Mouse (Mus musculus): ENCODE measurements at regions not wholly inside any gene's neighbourhood (a gene's known extent, or its start where the extent isn't known, plus 50 kb on each side); places are given as distances from the start of the nearest gene placed in this dataset.
A peak's percentile ranks its signal among the peaks of the same experiment; 100 is the strongest.

GRCm38 (mm10) chr2:103861226-103861625 is 63.8 kb upstream of the Caprin1 start:
- H3K36me3 ChIP-seq (ENCODE audit: control insufficient read depth, insufficient read depth, low read length, poor library complexity, severe bottlenecking) = no peaks in the 10 kb centered on the region
- no peaks in the 10 kb centered on the region for H3K4me1 ChIP-seq (ENCODE audit: control insufficient read depth in 2 of 2, insufficient read depth in 2 of 2, low read length in 2 of 2, poor library complexity in 1 of 2)
- H3K9me3 ChIP-seq (ENCODE audit: control insufficient read depth, insufficient read depth, low read depth, low read length) = no peaks in the 10 kb centered on the region; the same call in 1 of the 2 replicates
- no peak overlapping the region for H3K27ac ChIP-seq (ENCODE audit: insufficient read depth, low read depth, low read length, poor library complexity, severe bottlenecking)
- no peak for DNase-seq (ENCODE audit: low read depth, low spot score)
- no peak for TF ChIP-seq CHD2 (IDR thresholded peaks at IDR 0.05; ENCODE audit: low read depth, low read length)
- no peak for TF ChIP-seq ZNF384 (IDR thresholded peaks at IDR 0.05; ENCODE audit: low read depth, low read length)
- no peak for TF ChIP-seq HCFC1 (IDR thresholded peaks at IDR 0.05; ENCODE audit: borderline replicate concordance, insufficient read depth, low read length)
- no peak for TF ChIP-seq MAFK (IDR thresholded peaks at IDR 0.05; ENCODE audit: insufficient read depth, low read depth, low read length)
- TF ChIP-seq ZC3H11A (IDR thresholded peaks at IDR 0.05; ENCODE audit: borderline replicate concordance, low read depth, low read length) = no peak
- H3K9ac ChIP-seq (ENCODE audit: insufficient read depth, low read depth, low read length, poor library complexity, severe bottlenecking) = no peak overlapping the region
- H3K4me3 ChIP-seq (ENCODE audit: insufficient read depth in 1 of 2, low read depth in 1 of 2, low read length in 2 of 2, poor library complexity in 1 of 2, severe bottlenecking in 1 of 2) = no peak overlapping the region
- in situ Hi-C loops (cut with MboI; ENCODE audit: low sequenced_read_pairs in 2 of 2, unreplicated experiment in 2 of 2) = loop anchor here in 1 of 2 experiments (10.0 to 25.0 kb wide), 2 partner anchors 296 to 399 kb away; partner anchors contain the start of gene Abtb2

GRCm38 (mm10) chr2:103864254-103864653 is 66.8 kb upstream of the Caprin1 start:
- Histone ChIP-seq H3K9ac (ENCODE audit: insufficient read depth, low read depth, low read length, poor library complexity, severe bottlenecking) (no peak overlapping the region), H3K4me1 (ENCODE audit: control insufficient read depth in 2 of 2, insufficient read depth in 2 of 2, low read length in 2 of 2, poor library complexity in 1 of 2) (peaks cover 3 to 4% of the 10 kb centered on the region in 2 experiments; a peak in 3 of 4 replicates), H3K4me3 (ENCODE audit: insufficient read depth in 1 of 2, low read depth in 1 of 2, low read length in 2 of 2, poor library complexity in 1 of 2, severe bottlenecking in 1 of 2) (no peak overlapping the region), H3K27ac (ENCODE audit: insufficient read depth, low read depth, low read length, poor library complexity, severe bottlenecking) (no peak overlapping the region), H3K9me3 (ENCODE audit: control insufficient read depth, insufficient read depth, low read depth, low read length) (no peaks in the 10 kb centered on the region), H3K36me3 (ENCODE audit: control insufficient read depth, insufficient read depth, low read length, poor library complexity, severe bottlenecking) (no peaks in the 10 kb centered on the region)
- TF ChIP-seq ZC3H11A (IDR thresholded peaks at IDR 0.05; ENCODE audit: borderline replicate concordance, low read depth, low read length) (no peak), ZNF384 (IDR thresholded peaks at IDR 0.05; ENCODE audit: low read depth, low read length) (no peak), MAFK (IDR thresholded peaks at IDR 0.05; ENCODE audit: insufficient read depth, low read depth, low read length) (no peak), HCFC1 (IDR thresholded peaks at IDR 0.05; ENCODE audit: borderline replicate concordance, insufficient read depth, low read length) (no peak), CHD2 (IDR thresholded peaks at IDR 0.05; ENCODE audit: low read depth, low read length) (no peak)
- in situ Hi-C loops (cut with MboI; ENCODE audit: low sequenced_read_pairs in 2 of 2, unreplicated experiment in 2 of 2) = loop anchor here in 1 of 2 experiments (10.0 to 25.0 kb wide), 2 partner anchors 299 to 402 kb away; partner anchors contain the start of gene Abtb2
- DNase-seq (ENCODE audit: low read depth, low spot score) = no peak

- Histone ChIP-seq H3K4me1 (ENCODE audit: control insufficient read depth in 2 of 2, insufficient read depth in 2 of 2, low read length in 2 of 2, poor library complexity in 1 of 2) (peaks cover 3 to 4% of the 10 kb centered on the region in 2 experiments; a peak in 3 of 4 replicates), H3K9me3 (ENCODE audit: control insufficient read depth, insufficient read depth, low read depth, low read length) (no peaks in the 10 kb centered on the region), H3K4me3 (ENCODE audit: insufficient read depth in 1 of 2, low read depth in 1 of 2, low read length in 2 of 2, poor library complexity in 1 of 2, severe bottlenecking in 1 of 2) (no peak overlapping the region), H3K36me3 (ENCODE audit: control insufficient read depth, insufficient read depth, low read length, poor library complexity, severe bottlenecking) (no peaks in the 10 kb centered on the region), H3K9ac (ENCODE audit: insufficient read depth, low read depth, low read length, poor library complexity, severe bottlenecking) (no peak overlapping the region), H3K27ac (ENCODE audit: insufficient read depth, low read depth, low read length, poor library complexity, severe bottlenecking) (no peak overlapping the region)
- TF ChIP-seq MAFK (IDR thresholded peaks at IDR 0.05; ENCODE audit: insufficient read depth, low read depth, low read length) = no peak
- peak; percentile 86; the same call in 1 of the 2 replicates for TF ChIP-seq ZC3H11A (IDR thresholded peaks at IDR 0.05; ENCODE audit: borderline replicate concordance, low read depth, low read length)
- TF ChIP-seq ZNF384 (IDR thresholded peaks at IDR 0.05; ENCODE audit: low read depth, low read length) = peak; percentile 48; the same call in 1 of the 2 replicates
- peak; percentile 68 for DNase-seq (ENCODE audit: low read depth, low spot score)
- in situ Hi-C loops (cut with MboI; ENCODE audit: low sequenced_read_pairs in 2 of 2, unreplicated experiment in 2 of 2) = loop anchor here in 1 of 2 experiments (10.0 to 25.0 kb wide), 2 partner anchors 301 to 403 kb away; partner anchors contain the start of gene Abtb2
Measured at GRCm38 (mm10) chr2:103865319-103866171, 68.1 kb upstream of the Caprin1 start.

GRCm38 (mm10) chr2:103867241-103867957 is 70.0 kb upstream of the Caprin1 start:
- no peak overlapping the region for H3K4me3 ChIP-seq (ENCODE audit: insufficient read depth in 1 of 2, low read depth in 1 of 2, low read length in 2 of 2, poor library complexity in 1 of 2, severe bottlenecking in 1 of 2)
- H3K9me3 ChIP-seq (ENCODE audit: control insufficient read depth, insufficient read depth, low read depth, low read length) = no peaks in the 10 kb centered on the region
- no peak overlapping the region for H3K27ac ChIP-seq (ENCODE audit: insufficient read depth, low read depth, low read length, poor library complexity, severe bottlenecking)
- no peak for DNase-seq (ENCODE audit: low read depth, low spot score)
- H3K36me3 ChIP-seq (ENCODE audit: control insufficient read depth, insufficient read depth, low read length, poor library complexity, severe bottlenecking) = no peaks in the 10 kb centered on the region
- H3K4me1 ChIP-seq (ENCODE audit: control insufficient read depth in 2 of 2, insufficient read depth in 2 of 2, low read length in 2 of 2, poor library complexity in 1 of 2) = peaks cover 3 to 4% of the 10 kb centered on the region in 2 experiments; a peak in 3 of 4 replicates
- in situ Hi-C loops (cut with MboI; ENCODE audit: low sequenced_read_pairs in 2 of 2, unreplicated experiment in 2 of 2) = loop anchor here in 1 of 2 experiments (10.0 to 25.0 kb wide), 2 partner anchors 303 to 405 kb away; partner anchors contain the start of gene Abtb2
- no peak overlapping the region for H3K9ac ChIP-seq (ENCODE audit: insufficient read depth, low read depth, low read length, poor library complexity, severe bottlenecking)
- TF ChIP-seq HCFC1 (IDR thresholded peaks at IDR 0.05; ENCODE audit: borderline replicate concordance, insufficient read depth, low read length) (no peak), ZNF384 (IDR thresholded peaks at IDR 0.05; ENCODE audit: low read depth, low read length) (no peak), MAFK (IDR thresholded peaks at IDR 0.05; ENCODE audit: insufficient read depth, low read depth, low read length) (no peak), ZC3H11A (IDR thresholded peaks at IDR 0.05; ENCODE audit: borderline replicate concordance, low read depth, low read length) (no peak), CHD2 (IDR thresholded peaks at IDR 0.05; ENCODE audit: low read depth, low read length) (no peak)

Measured in ES-E14 (cell line).